Mouse (Mus musculus): ENCODE measurements around the gene Sestd1. TPM values are rescaled to one million over a fixed set of nuclear protein-coding genes. Genes with fewer than 3 reads are reported as not detected.

Gene Sestd1
- polyA plus RNA-seq, 1 experiment from 2014 or later = 52.2 TPM

DNA sequence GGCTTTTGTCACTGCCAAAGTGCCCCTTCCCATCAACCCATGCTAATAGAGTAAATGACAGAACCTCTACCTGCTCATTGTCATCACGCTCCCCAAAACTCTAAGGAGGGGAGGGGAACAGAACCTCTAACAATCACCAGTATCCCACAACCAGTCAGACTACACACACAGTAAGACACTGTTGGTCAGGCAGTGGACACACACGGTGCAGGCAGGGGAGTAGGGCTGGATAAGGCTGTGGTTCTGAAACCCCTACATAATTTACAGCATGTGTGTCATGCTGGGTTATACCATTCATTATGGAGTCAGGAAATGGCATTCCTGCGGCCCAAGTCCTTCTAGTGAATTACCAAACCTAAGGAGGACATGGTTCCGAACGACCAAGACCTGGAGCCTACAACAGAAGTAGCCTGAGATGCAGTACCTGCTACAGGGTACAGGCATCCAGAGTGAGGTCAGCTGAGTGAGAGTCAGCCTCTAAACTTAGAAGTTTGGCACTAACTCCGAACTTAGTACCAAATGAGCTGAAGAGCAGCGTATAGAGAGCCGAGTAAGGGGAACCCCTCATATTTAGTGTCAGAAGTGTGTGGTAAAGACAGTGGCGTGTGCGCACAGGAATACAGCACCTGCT is 33.1 kb downstream of the Sestd1 start:
- no peaks in the 10 kb centered on the region for H3K4me1 ChIP-seq (ENCODE audit: control insufficient read depth, insufficient read depth, low read length)
- ATAC-seq (ENCODE audit: low FRiP score, low TSS enrichment) (no peak), DNase-seq (no peak)
- H3K9me3 ChIP-seq (ENCODE audit: control insufficient read depth, low read length) = no peaks in the 10 kb centered on the region
- H3K4me2 ChIP-seq (ENCODE audit: low read length) = no peak overlapping the region
- H3K27me3 ChIP-seq (ENCODE audit: control insufficient read depth, insufficient read depth, low read length) = no peaks in the 10 kb centered on the region
- H3K27ac ChIP-seq (replicated peaks; ENCODE audit: low read depth, low read length) = no peak overlapping the region
- H3K4me3 ChIP-seq (replicated peaks; ENCODE audit: low read depth, low read length) = no peak overlapping the region
- peaks cover 12% of the 10 kb centered on the region for H3K36me3 ChIP-seq (ENCODE audit: control insufficient read depth, insufficient read depth, low read length)
- WGBS = 93% methylated on average over 10 of the region's 10 CpGs
- no peak overlapping the region for H3K9ac ChIP-seq (replicated peaks; ENCODE audit: low read length)

DNA sequence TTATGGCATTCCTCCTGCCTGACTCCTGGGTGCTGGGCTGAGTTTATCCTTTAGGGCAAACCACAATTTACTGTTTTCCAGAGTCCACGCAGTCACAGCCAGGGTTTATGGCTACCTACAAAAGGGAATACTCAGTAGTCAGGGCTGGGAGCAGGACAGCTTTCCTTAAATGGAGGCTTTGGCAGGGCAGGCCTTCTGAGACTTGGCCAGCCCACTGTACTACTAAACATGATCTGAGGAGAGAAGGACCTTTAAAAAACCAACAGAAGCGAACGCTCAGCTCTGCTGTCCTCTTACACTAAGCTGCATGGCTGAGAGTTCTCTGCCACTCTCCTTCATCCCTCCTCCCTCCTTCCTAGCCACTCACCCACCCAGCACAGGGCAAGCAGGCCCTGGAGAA is 34.6 kb downstream of the Sestd1 start:
- no peaks in the 10 kb centered on the region for H3K27me3 ChIP-seq (ENCODE audit: control insufficient read depth, insufficient read depth, low read length)
- no peaks in the 10 kb centered on the region for H3K9me3 ChIP-seq (ENCODE audit: control insufficient read depth, low read length)
- no peaks in the 10 kb centered on the region for H3K4me1 ChIP-seq (ENCODE audit: control insufficient read depth, insufficient read depth, low read length)
- H3K4me2 ChIP-seq (ENCODE audit: low read length) = no peak overlapping the region
- H3K9ac ChIP-seq (replicated peaks; ENCODE audit: low read length) = no peak overlapping the region
- DNase-seq (no peak), ATAC-seq (ENCODE audit: low FRiP score, low TSS enrichment) (no peak)
- no peak overlapping the region for H3K4me3 ChIP-seq (replicated peaks; ENCODE audit: low read depth, low read length)
- no peak overlapping the region; the same call in 1 of the 2 replicates for H3K27ac ChIP-seq (replicated peaks; ENCODE audit: low read depth, low read length)
- peaks cover 19% of the 10 kb centered on the region for H3K36me3 ChIP-seq (ENCODE audit: control insufficient read depth, insufficient read depth, low read length)
- 84% methylated on average over 3 of the region's 3 CpGs for WGBS

DNA sequence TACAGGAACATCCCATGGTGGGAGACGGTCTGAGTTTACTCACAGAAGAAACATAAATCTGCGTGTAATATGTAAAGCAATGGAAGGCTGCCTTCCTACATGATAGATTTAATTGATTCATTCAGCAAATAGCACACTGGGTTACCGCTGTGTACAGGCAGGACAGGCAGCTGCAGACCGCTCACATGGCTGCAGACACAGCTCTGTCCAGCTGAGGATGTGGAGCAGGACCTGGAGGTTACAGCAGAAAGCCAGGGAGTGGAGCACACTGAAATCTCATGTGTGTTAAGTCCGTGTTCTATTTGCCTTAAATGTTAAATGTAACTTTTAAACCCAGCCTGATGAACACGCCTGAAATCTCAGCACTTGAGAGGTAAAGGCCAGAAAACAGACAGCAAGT is 38.1 kb downstream of the Sestd1 start:
- no peak overlapping the region for H3K27ac ChIP-seq (replicated peaks; ENCODE audit: low read depth, low read length)
- 94% methylated on average over 6 of the region's 6 CpGs for WGBS
- H3K9me3 ChIP-seq (ENCODE audit: control insufficient read depth, low read length) = no peaks in the 10 kb centered on the region
- no peaks in the 10 kb centered on the region for H3K4me1 ChIP-seq (ENCODE audit: control insufficient read depth, insufficient read depth, low read length)
- H3K4me2 ChIP-seq (ENCODE audit: low read length) = no peak overlapping the region
- no peak for ATAC-seq (ENCODE audit: low FRiP score, low TSS enrichment)
- no peak for DNase-seq
- no peak overlapping the region for H3K9ac ChIP-seq (replicated peaks; ENCODE audit: low read length)
- peaks cover 46% of the 10 kb centered on the region for H3K36me3 ChIP-seq (ENCODE audit: control insufficient read depth, insufficient read depth, low read length)
- H3K4me3 ChIP-seq (replicated peaks; ENCODE audit: low read depth, low read length) = no peak overlapping the region
- H3K27me3 ChIP-seq (ENCODE audit: control insufficient read depth, insufficient read depth, low read length) = no peaks in the 10 kb centered on the region

DNA sequence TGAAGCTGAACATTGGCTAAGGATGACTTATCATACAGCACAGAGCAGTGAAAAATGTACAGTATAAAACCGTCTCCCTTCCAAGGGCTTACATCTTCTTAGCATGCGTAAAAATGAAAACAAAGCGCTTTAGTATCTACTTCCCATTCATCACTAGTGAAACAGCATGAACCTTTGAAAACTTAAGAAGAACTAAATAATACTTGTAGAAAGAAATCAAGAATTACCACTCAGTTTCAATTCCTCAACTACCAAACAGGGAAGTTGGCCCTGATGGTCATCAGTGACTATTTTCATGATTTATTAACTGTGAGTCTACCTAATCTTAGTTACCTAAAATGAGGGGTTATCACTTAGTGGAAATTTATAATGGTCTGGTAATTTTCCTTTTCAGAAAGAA is 41.8 kb downstream of the Sestd1 start:
- Histone ChIP-seq H3K4me1 (ENCODE audit: control insufficient read depth, insufficient read depth, low read length) (no peaks in the 10 kb centered on the region), H3K9ac (replicated peaks; ENCODE audit: low read length) (no peak overlapping the region), H3K36me3 (ENCODE audit: control insufficient read depth, insufficient read depth, low read length) (peaks cover 46% of the 10 kb centered on the region), H3K27ac (replicated peaks; ENCODE audit: low read depth, low read length) (no peak overlapping the region), H3K4me3 (replicated peaks; ENCODE audit: low read depth, low read length) (no peak overlapping the region), H3K9me3 (ENCODE audit: control insufficient read depth, low read length) (no peaks in the 10 kb centered on the region), H3K27me3 (ENCODE audit: control insufficient read depth, insufficient read depth, low read length) (no peaks in the 10 kb centered on the region), H3K4me2 (ENCODE audit: low read length) (no peak overlapping the region)
- ATAC-seq (ENCODE audit: low FRiP score, low TSS enrichment) = no peak
- no peak for DNase-seq
- 95% methylated on average over 3 of the region's 3 CpGs for WGBS

DNA sequence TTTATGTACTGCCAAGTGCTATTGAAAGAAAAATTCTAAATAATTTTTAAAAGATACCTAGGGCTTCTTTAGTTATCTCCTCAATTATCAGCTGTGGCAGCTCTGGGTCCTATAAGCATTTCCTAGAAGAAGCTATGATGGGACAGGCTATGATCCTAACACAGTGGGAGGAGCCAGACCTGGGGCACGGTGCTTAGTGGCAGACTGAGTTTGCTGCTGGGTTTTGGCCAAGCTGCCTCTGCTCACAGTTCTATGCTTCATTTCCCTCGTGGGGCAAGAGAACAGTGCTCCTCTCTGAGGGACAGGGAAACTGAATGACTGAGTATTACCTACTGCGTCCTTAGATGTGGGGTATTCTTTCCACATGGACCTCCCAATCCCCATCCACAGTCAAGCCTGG is 42.3 kb downstream of the Sestd1 start:
- Histone ChIP-seq H3K9ac (replicated peaks; ENCODE audit: low read length) (no peak overlapping the region), H3K27ac (replicated peaks; ENCODE audit: low read depth, low read length) (no peak overlapping the region), H3K4me2 (ENCODE audit: low read length) (no peak overlapping the region), H3K4me1 (ENCODE audit: control insufficient read depth, insufficient read depth, low read length) (no peaks in the 10 kb centered on the region), H3K27me3 (ENCODE audit: control insufficient read depth, insufficient read depth, low read length) (no peaks in the 10 kb centered on the region), H3K9me3 (ENCODE audit: control insufficient read depth, low read length) (no peaks in the 10 kb centered on the region), H3K4me3 (replicated peaks; ENCODE audit: low read depth, low read length) (no peak overlapping the region), H3K36me3 (ENCODE audit: control insufficient read depth, insufficient read depth, low read length) (peaks cover 50% of the 10 kb centered on the region)
- 72% methylated on average over 3 of the region's 3 CpGs for WGBS
- DNase-seq (no peak), ATAC-seq (ENCODE audit: low FRiP score, low TSS enrichment) (no peak)

DNA sequence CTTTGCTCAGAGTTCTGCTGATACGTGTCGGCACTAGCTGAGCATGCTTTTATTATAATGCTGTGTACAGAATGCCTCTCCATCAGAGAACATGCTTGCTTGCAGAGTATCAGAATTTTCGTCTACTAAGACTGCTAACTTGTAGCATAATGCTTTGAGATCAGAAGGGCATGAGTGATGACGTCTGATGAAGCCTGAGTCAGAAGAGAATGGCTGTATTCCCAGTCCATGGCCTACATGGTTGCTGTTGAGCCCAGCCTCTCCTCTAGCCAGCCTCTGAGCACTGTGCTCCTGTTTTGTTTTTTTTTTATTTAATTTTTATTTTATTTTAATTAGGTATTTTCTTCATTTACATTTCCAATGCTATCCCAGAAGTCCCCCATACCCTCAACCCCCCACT is 43.5 kb downstream of the Sestd1 start:
- Histone ChIP-seq H3K27me3 (ENCODE audit: control insufficient read depth, insufficient read depth, low read length) (no peaks in the 10 kb centered on the region), H3K4me1 (ENCODE audit: control insufficient read depth, insufficient read depth, low read length) (no peaks in the 10 kb centered on the region), H3K4me2 (ENCODE audit: low read length) (no peak overlapping the region), H3K4me3 (replicated peaks; ENCODE audit: low read depth, low read length) (no peak overlapping the region), H3K9me3 (ENCODE audit: control insufficient read depth, low read length) (no peaks in the 10 kb centered on the region), H3K9ac (replicated peaks; ENCODE audit: low read length) (no peak overlapping the region), H3K27ac (replicated peaks; ENCODE audit: low read depth, low read length) (no peak overlapping the region), H3K36me3 (ENCODE audit: control insufficient read depth, insufficient read depth, low read length) (peaks cover 62% of the 10 kb centered on the region)
- ATAC-seq (ENCODE audit: low FRiP score, low TSS enrichment) (no peak), DNase-seq (no peak)
- WGBS = 84% methylated on average over 4 of the region's 4 CpGs

DNA sequence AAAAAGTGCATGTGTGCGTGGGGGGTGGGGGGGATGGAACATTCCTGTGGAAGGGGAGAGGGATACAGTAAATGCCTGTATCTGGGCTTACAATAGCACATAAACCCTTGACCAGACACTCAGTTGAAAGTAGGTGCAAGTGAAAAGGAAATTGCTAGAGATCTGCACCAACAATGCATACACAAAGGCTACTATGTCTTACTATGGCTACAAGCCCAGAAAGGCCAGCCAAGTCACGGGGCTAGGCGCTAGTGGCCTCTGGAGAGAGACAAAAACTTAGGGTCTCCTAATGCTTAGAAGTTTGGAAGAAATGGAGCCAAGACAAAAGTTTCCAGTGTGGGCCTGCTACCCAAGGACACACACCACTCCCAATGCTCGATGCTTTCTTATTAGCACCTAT is 44.5 kb downstream of the Sestd1 start:
- Histone ChIP-seq H3K27me3 (ENCODE audit: control insufficient read depth, insufficient read depth, low read length) (no peaks in the 10 kb centered on the region), H3K9me3 (ENCODE audit: control insufficient read depth, low read length) (no peaks in the 10 kb centered on the region), H3K4me1 (ENCODE audit: control insufficient read depth, insufficient read depth, low read length) (no peaks in the 10 kb centered on the region), H3K4me3 (replicated peaks; ENCODE audit: low read depth, low read length) (no peak overlapping the region), H3K36me3 (ENCODE audit: control insufficient read depth, insufficient read depth, low read length) (peaks cover 65% of the 10 kb centered on the region), H3K27ac (replicated peaks; ENCODE audit: low read depth, low read length) (no peak overlapping the region), H3K4me2 (ENCODE audit: low read length) (no peak overlapping the region), H3K9ac (replicated peaks; ENCODE audit: low read length) (no peak overlapping the region)
- ATAC-seq (ENCODE audit: low FRiP score, low TSS enrichment) (no peak), DNase-seq (no peak)
- WGBS = 89% methylated on average over 4 of the region's 4 CpGs

DNA sequence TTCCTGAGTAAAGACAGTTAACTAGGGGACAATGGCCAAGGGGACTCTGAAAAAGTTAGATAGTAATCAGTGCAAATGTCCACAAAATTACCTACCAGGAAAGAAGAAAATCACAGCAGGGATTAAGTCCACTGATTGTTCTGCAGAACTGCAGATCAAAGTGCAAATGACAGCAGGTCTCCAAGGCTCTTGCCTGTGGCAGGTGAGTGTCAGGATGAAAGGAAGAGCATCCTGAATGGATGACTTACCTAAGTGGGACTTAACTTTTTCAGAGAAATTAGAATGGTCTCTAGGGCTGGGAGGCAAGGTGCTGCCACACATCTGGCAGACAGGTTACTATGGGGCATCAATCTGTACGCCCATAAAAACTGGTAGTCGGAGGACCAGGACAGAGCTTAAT is 47.8 kb downstream of the Sestd1 start:
- Histone ChIP-seq H3K27ac (replicated peaks; ENCODE audit: low read depth, low read length) (no peak overlapping the region), H3K4me2 (ENCODE audit: low read length) (no peak overlapping the region), H3K36me3 (ENCODE audit: control insufficient read depth, insufficient read depth, low read length) (peaks cover 45% of the 10 kb centered on the region), H3K9ac (replicated peaks; ENCODE audit: low read length) (no peak overlapping the region), H3K4me3 (replicated peaks; ENCODE audit: low read depth, low read length) (no peak overlapping the region), H3K9me3 (ENCODE audit: control insufficient read depth, low read length) (no peaks in the 10 kb centered on the region), H3K27me3 (ENCODE audit: control insufficient read depth, insufficient read depth, low read length) (no peaks in the 10 kb centered on the region), H3K4me1 (ENCODE audit: control insufficient read depth, insufficient read depth, low read length) (no peaks in the 10 kb centered on the region)
- DNase-seq (no peak), ATAC-seq (ENCODE audit: low FRiP score, low TSS enrichment) (no peak)
- 97% methylated on average over 2 of the region's 2 CpGs for WGBS

DNA sequence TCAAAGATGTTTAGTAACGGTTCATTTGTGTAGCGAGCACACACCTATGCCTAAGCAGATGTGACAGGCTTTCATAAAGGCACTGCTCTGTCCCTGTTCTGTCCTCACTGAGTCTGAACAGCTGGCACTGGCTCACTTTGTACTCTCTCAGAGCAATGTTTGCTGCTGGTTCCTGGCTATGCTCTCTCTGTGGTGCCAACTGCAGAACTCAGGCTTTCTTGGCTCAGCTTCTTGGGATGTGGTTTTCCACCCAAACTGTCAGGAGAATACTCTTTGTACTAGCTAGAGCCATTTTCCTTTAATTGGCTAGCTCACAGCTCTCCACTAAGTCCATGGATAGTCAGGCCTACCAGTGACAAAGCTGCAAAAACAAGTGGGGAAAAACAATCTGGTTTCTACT is 59.4 kb downstream of the Sestd1 start:
- H3K9me3 ChIP-seq (ENCODE audit: control insufficient read depth, low read length) = no peaks in the 10 kb centered on the region
- H3K27me3 ChIP-seq (ENCODE audit: control insufficient read depth, insufficient read depth, low read length) = no peaks in the 10 kb centered on the region
- DNase-seq = peak; percentile 10
- H3K36me3 ChIP-seq (ENCODE audit: control insufficient read depth, insufficient read depth, low read length) = peaks cover 17% of the 10 kb centered on the region
- no peak for ATAC-seq (ENCODE audit: low FRiP score, low TSS enrichment)
- WGBS = 66% methylated on average over 2 of the region's 2 CpGs
- H3K9ac ChIP-seq (replicated peaks; ENCODE audit: low read length) = no peak overlapping the region
- H3K4me1 ChIP-seq (ENCODE audit: control insufficient read depth, insufficient read depth, low read length) = no peaks in the 10 kb centered on the region
- H3K27ac ChIP-seq (replicated peaks; ENCODE audit: low read depth, low read length) = no peak overlapping the region
- no peak overlapping the region for H3K4me2 ChIP-seq (ENCODE audit: low read length)
- no peak overlapping the region for H3K4me3 ChIP-seq (replicated peaks; ENCODE audit: low read depth, low read length)
